Mouse (Mus musculus): ENCODE data around the gene Ldb3.

Gene Ldb3

GRCm38 (mm10) chr14:34590017-34590570 is 1.6 kb upstream of the Ldb3 start:
- DNase-seq (ENCODE audit: low spot score): no peak

GRCm38 (mm10) chr14:34589185-34589713 is 767 bp upstream of the Ldb3 start:
- DNase-seq (ENCODE audit: low spot score): no peak

GRCm38 (mm10) chr14:34588005-34588404 is 477 bp downstream of the Ldb3 start:
- no peak for DNase-seq (ENCODE audit: low spot score)

GRCm38 (mm10) chr14:34586871-34587270 is 1.6 kb downstream of the Ldb3 start:
- DNase-seq (ENCODE audit: low spot score): no peak

GRCm38 (mm10) chr14:34585358-34586105 is 3.0 kb downstream of the Ldb3 start:
- no peak for DNase-seq (ENCODE audit: low spot score)

GRCm38 (mm10) chr14:34582740-34583427 is 5.6 kb downstream of the Ldb3 start:
- no peak for DNase-seq (ENCODE audit: low spot score)

GRCm38 (mm10) chr14:34576858-34577257 is 11.6 kb downstream of the Ldb3 start:
- no peak for DNase-seq (ENCODE audit: low spot score)

- DNase-seq (ENCODE audit: low spot score): no peak
Measured at GRCm38 (mm10) chr14:34574068-34574467, 14.4 kb downstream of the Ldb3 start.

- no peak for DNase-seq (ENCODE audit: low spot score)
Measured at GRCm38 (mm10) chr14:34573348-34573913, 15.1 kb downstream of the Ldb3 start.

GRCm38 (mm10) chr14:34571610-34572387 is 16.7 kb downstream of the Ldb3 start:
- DNase-seq (ENCODE audit: low spot score): no peak

GRCm38 (mm10) chr14:34570903-34571302 is 17.6 kb downstream of the Ldb3 start:
- no peak for DNase-seq (ENCODE audit: low spot score)

- DNase-seq (ENCODE audit: low spot score): peak; percentile 91
Measured at GRCm38 (mm10) chr14:34570294-34570693, 18.2 kb downstream of the Ldb3 start.

- DNase-seq (ENCODE audit: low spot score): no peak
Measured at GRCm38 (mm10) chr14:34569534-34570194, 18.8 kb downstream of the Ldb3 start.

- DNase-seq (ENCODE audit: low spot score): no peak
Measured at GRCm38 (mm10) chr14:34568626-34569025, 19.9 kb downstream of the Ldb3 start.

- no peak for DNase-seq (ENCODE audit: low spot score)
Measured at GRCm38 (mm10) chr14:34567697-34568096, 20.8 kb downstream of the Ldb3 start.

GRCm38 (mm10) chr14:34566530-34566929 is 22.0 kb downstream of the Ldb3 start:
- no peak for DNase-seq (ENCODE audit: low spot score)

GRCm38 (mm10) chr14:34565711-34566110 is 22.8 kb downstream of the Ldb3 start:
- no peak for DNase-seq (ENCODE audit: low spot score)

- no peak for DNase-seq (ENCODE audit: low spot score)
Measured at GRCm38 (mm10) chr14:34564646-34565045, 23.8 kb downstream of the Ldb3 start.

GRCm38 (mm10) chr14:34562393-34562792 is 26.1 kb downstream of the Ldb3 start:
- DNase-seq (ENCODE audit: low spot score): no peak

- DNase-seq (ENCODE audit: low spot score): no peak
Measured at GRCm38 (mm10) chr14:34561647-34562046, 26.8 kb downstream of the Ldb3 start.

- DNase-seq (ENCODE audit: low spot score): no peak
Measured at GRCm38 (mm10) chr14:34558947-34559346, 29.5 kb downstream of the Ldb3 start.
